Mouse (Mus musculus): Measurements from ENCODE around the gene Arl4c. TPM values are rescaled to one million over a fixed set of nuclear protein-coding genes. Genes with fewer than 3 reads are reported as not detected.

Gene Arl4c
- polyA plus RNA-seq, 1 experiment from 2014 or later = 12.1 TPM

DNA sequence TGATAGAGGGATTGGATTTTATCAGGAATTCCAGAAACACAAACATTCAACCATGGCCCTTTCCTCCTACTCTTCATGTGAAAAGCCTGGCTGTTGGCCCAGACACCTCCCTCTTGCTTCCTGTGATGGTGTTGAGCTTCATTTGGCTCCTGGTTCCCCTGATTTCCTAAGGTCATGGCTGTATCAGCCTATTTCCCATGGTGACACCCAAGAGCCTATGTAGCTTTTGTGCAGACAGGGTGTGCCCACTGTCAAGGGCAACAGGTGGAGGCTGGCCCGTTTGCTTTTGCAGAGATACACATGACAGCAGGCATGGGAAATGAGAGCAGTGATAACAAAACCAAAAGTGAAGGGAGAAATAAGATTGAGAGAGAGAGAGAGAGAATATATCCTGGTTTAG lies 76.8 kb downstream of the Arl4c start:
- Histone ChIP-seq H3K9me3 (ENCODE audit: control insufficient read depth, low read length) (no peaks in the 10 kb centered on the region), H3K4me3 (ENCODE audit: low read depth, low read length) (no peak overlapping the region), H3K27ac (ENCODE audit: low read depth, low read length) (no peak overlapping the region), H3K9ac (ENCODE audit: low read length) (no peak overlapping the region), H3K36me3 (ENCODE audit: control insufficient read depth, insufficient read depth, low read length) (no peaks in the 10 kb centered on the region), H3K4me2 (no peak overlapping the region), H3K4me1 (ENCODE audit: control insufficient read depth, insufficient read depth, low read length) (no peaks in the 10 kb centered on the region), H3K27me3 (ENCODE audit: control insufficient read depth, insufficient read depth, low read length) (no peaks in the 10 kb centered on the region)
- WGBS = 68% methylated on average over 1 of the region's 1 CpGs
- DNase-seq (ENCODE audit: low spot score, missing footprints) (peak; percentile 35), ATAC-seq (ENCODE audit: low FRiP score) (no peak)

- no peaks in the 10 kb centered on the region for H3K27me3 ChIP-seq (ENCODE audit: control insufficient read depth, insufficient read depth, low read length)
- H3K36me3 ChIP-seq (ENCODE audit: control insufficient read depth, insufficient read depth, low read length) = no peaks in the 10 kb centered on the region
- DNase-seq (ENCODE audit: low spot score, missing footprints) = peak; percentile 81
- no peak for ATAC-seq (ENCODE audit: low FRiP score)
- WGBS = 87% methylated on average over 4 of the region's 4 CpGs
- H3K4me3 ChIP-seq (ENCODE audit: low read depth, low read length) = no peak overlapping the region
- H3K4me2 ChIP-seq = no peak overlapping the region
- H3K9me3 ChIP-seq (ENCODE audit: control insufficient read depth, low read length) = no peaks in the 10 kb centered on the region
- H3K4me1 ChIP-seq (ENCODE audit: control insufficient read depth, insufficient read depth, low read length) = no peaks in the 10 kb centered on the region
- H3K9ac ChIP-seq (ENCODE audit: low read length) = no peak overlapping the region
- H3K27ac ChIP-seq (ENCODE audit: low read depth, low read length) = no peak overlapping the region
Observed at GRCm38 (mm10) chr1:88624376-88624775, 77.6 kb downstream of the Arl4c start.

DNA sequence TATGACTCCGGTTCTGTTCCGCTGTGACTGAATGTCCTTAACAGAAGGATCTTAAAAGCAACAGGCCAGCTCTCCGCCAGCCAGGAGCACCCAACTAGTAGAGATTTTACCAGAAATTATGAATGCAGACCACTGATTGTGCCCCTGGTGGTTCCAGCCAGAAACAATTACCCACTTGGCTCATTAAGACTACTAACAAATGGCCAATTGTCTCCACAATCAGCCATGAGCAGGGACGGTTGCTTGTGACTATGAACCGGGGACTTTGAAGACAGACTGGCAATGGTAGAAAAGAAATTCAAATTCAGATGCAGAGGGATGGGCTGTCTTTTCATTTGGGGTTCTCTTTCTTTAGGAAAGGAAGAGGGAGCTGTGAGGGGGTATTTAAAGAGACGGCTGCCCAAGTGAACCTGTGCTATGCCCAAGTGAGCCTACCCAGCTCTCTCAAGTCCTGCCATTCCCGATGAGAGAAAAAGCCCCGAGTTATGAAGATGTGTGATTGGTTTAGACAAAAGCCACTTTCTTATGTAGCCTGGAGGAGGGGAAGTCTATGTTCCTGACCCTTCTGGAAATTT lies 78.4 kb downstream of the Arl4c start:
- Histone ChIP-seq H3K4me3 (ENCODE audit: low read depth, low read length) (no peak overlapping the region), H3K27ac (ENCODE audit: low read depth, low read length) (no peak overlapping the region), H3K4me2 (no peak overlapping the region), H3K9ac (ENCODE audit: low read length) (no peak overlapping the region), H3K27me3 (ENCODE audit: control insufficient read depth, insufficient read depth, low read length) (no peaks in the 10 kb centered on the region), H3K4me1 (ENCODE audit: control insufficient read depth, insufficient read depth, low read length) (no peaks in the 10 kb centered on the region), H3K36me3 (ENCODE audit: control insufficient read depth, insufficient read depth, low read length) (no peaks in the 10 kb centered on the region), H3K9me3 (ENCODE audit: control insufficient read depth, low read length) (no peaks in the 10 kb centered on the region)
- peak; percentile 79 for DNase-seq (ENCODE audit: low spot score, missing footprints)
- no peak for ATAC-seq (ENCODE audit: low FRiP score)
- WGBS = 84% methylated on average over 8 of the region's 8 CpGs

Other genes with a start within 250 kb of the Arl4c start
- gene Glrp1, start 192.2 kb downstream of the Arl4c start, polyA plus RNA-seq (2014; fragmentation: Nextera tagmentation; extraction: Ambion mirVana) = not detected in 2 replicates